Mouse (Mus musculus) intestine, postnatal 0 days (tissue): ENCODE results near the gene Cdc42ep2. TPM values are rescaled to one million over a fixed set of nuclear protein-coding genes. Genes with fewer than 3 reads are reported as not detected.

ENCODE experiments used
- ATAC-seq: fragments of 200-750 bp; cut with Nextera tagmentation; 2 replicates; pipeline ENCODE4 v1.8.0; 2017; ENCODE audit warnings: mild to moderate bottlenecking, moderate TSS enrichment, moderate library complexity
- H3K27ac ChIP-seq: fragments of 300-500 bp; sonication (generic); 2 replicates; pipeline ENCODE4 v1.5.1; 2014; ENCODE audit warnings: mild to moderate bottlenecking, low read depth, low read length, moderate library complexity
- H3K27me3 ChIP-seq: fragments of 300-500 bp; sonication (generic); replicated peaks from 2 replicates; pipeline ENCODE4 v1.6.1; 2014; ENCODE audit warnings: low read length, mixed read lengths; ENCODE audit not compliant: control insufficient read depth, insufficient read depth
- H3K36me3 ChIP-seq: fragments of 300-500 bp; sonication (generic); 2 replicates; pipeline ENCODE4 v1.6.1; 2014; ENCODE audit warnings: mild to moderate bottlenecking, moderate library complexity; ENCODE audit not compliant: control insufficient read depth, insufficient read depth
- H3K4me1 ChIP-seq: fragments of 300-500 bp; sonication (generic); replicated peaks from 2 replicates; pipeline ENCODE4 v1.6.1; 2014; ENCODE audit warnings: antibody characterized with exemption, low read length, mixed read lengths; ENCODE audit not compliant: control insufficient read depth, insufficient read depth
- H3K4me2 ChIP-seq: fragments of 300-500 bp; sonication (generic); replicated peaks from 2 replicates; pipeline ENCODE4 v1.6.1; 2014; ENCODE audit warnings: low read depth, mild to moderate bottlenecking, moderate library complexity
- H3K4me3 ChIP-seq: fragments of 300-500 bp; sonication (generic); 2 replicates; pipeline ENCODE4 v1.5.1; 2014; ENCODE audit warnings: low read depth, low read length
- H3K9ac ChIP-seq: fragments of 300-500 bp; sonication (generic); 2 replicates; pipeline ENCODE4 v1.6.1; 2014; ENCODE audit warnings: mild to moderate bottlenecking, low read depth, low read length
- H3K9me3 ChIP-seq: fragments of 300-500 bp; sonication (generic); 2 replicates; pipeline ENCODE4 v1.6.1; 2016; ENCODE audit warnings: mixed run types; ENCODE audit not compliant: control insufficient read depth
- CTCF ChIP-seq: sonication (generic); IDR thresholded peaks from 2 replicates; pipeline ENCODE4 v1.5.1; 2016; ENCODE audit warnings: low read depth, mild to moderate bottlenecking, control low read depth, antibody characterized with exemption, moderate library complexity
- WGBS: fragments of 180-500 bp; shearing (Covaris S2); extraction: QIAGEN DNeasy Blood & Tissue Kit; methylation state at CpG from one replicate; pipeline ENCODE4 v1.1.7; 2014; 5-methylcytosine and 5-hydroxymethylcytosine counted together
- polyA plus RNA-seq: library from polyadenylated mRNA; unstranded; fragments of >200 nt; fragmentation: Nextera tagmentation; extraction: Ambion mirVana; gene quantifications from 2 replicates; pipeline ENCODE4 v1.2.1, GENCODE M21; 2015

Gene Cdc42ep2
- polyA plus RNA-seq, 1 experiment from 2014 or later = 6.6 TPM

DNA sequence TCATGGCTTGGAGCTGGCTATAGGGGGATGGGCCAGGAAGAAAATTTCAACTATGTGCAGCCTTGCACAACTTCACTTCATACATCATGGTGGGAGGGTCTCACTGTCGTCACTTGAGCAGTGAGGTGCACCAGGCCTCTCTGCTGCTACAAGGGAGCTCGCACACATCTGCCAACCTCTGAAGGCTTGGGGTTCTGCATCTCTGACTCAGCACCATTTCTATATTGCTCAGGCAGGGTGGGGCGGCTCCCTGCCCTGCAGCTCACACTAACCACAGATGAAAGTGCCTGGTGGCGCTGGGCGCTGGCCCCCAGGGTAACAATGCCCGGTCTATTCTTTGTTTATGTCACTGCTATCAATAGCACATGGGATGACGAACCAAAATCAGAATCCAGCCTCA, 20.4 kb upstream of the Cdc42ep2 start:
- peak; percentile 29; the same call in 1 of the 2 replicates for ATAC-seq
- Histone ChIP-seq H3K27me3 (no peaks in the 10 kb centered on the region), H3K4me3 (no peak overlapping the region), H3K4me2 (no peak overlapping the region), H3K4me1 (peaks cover 12% of the 10 kb centered on the region), H3K36me3 (peaks cover 54% of the 10 kb centered on the region; the same call in 1 of the 2 replicates), H3K27ac (peak overlapping the region; percentile 16; the same call in 1 of the 2 replicates), H3K9me3 (no peaks in the 10 kb centered on the region), H3K9ac (no peak overlapping the region)
- no peak for TF ChIP-seq CTCF
- whole genome bisulfite sequencing = 47% methylated on average over 7 of the region's 7 CpGs

DNA sequence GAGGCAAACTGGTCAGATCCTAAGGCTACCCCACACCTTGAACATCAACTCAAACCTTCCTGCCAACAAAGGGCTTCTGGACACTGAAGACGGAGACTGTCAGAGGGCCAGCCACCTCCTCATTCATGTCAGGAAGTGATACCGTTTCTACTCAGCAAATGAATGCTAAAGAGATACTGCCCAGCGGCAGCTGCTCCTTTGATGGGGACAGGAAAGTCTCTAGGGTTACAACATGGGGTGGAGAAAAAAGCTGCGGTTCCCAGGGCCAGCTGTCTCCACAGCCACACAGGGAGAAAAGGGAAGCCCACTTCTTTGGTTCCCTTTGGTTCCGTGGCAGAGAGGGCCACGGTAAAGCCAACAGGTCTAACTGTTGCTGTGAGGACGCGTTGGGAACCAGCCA, 19.5 kb upstream of the Cdc42ep2 start:
- no peak for TF ChIP-seq CTCF
- no peaks in the 10 kb centered on the region for H3K27me3 ChIP-seq
- no peak overlapping the region for H3K4me2 ChIP-seq
- H3K4me3 ChIP-seq = no peak overlapping the region
- H3K4me1 ChIP-seq = peaks cover 12% of the 10 kb centered on the region
- 74% methylated on average over 8 of the region's 8 CpGs for WGBS
- peaks cover 48% of the 10 kb centered on the region; the same call in 1 of the 2 replicates for H3K36me3 ChIP-seq
- H3K9ac ChIP-seq = no peak overlapping the region
- no peak overlapping the region for H3K27ac ChIP-seq
- H3K9me3 ChIP-seq = no peaks in the 10 kb centered on the region
- no peak for ATAC-seq

DNA sequence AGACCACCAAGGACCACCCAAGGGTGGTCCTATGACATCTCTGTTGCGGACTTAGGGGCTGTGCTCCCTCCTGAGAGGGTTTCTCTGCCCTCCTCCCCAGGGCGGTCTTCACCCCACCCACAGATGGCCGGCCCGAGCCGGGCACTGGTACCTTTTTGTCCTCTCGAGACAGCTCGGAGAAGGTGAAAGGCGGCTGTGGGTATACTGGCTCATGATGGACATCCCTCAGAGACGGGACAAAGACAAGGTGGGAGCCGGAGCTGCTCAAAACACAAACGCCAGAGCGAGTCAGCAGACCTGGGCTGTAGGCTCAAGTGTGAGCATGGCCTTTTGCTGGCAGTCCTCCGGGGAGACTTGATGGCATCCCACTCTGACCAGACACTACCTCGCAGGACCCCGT, 18.8 kb upstream of the Cdc42ep2 start:
- Histone ChIP-seq H3K4me3 (no peak overlapping the region), H3K4me1 (peaks cover 12% of the 10 kb centered on the region), H3K27me3 (no peaks in the 10 kb centered on the region), H3K36me3 (peaks cover 43% of the 10 kb centered on the region; the same call in 1 of the 2 replicates), H3K9me3 (no peaks in the 10 kb centered on the region), H3K27ac (no peak overlapping the region), H3K4me2 (no peak overlapping the region), H3K9ac (no peak overlapping the region)
- 92% methylated on average over 15 of the region's 15 CpGs for WGBS
- ATAC-seq = no peak
- TF ChIP-seq CTCF = no peak

DNA sequence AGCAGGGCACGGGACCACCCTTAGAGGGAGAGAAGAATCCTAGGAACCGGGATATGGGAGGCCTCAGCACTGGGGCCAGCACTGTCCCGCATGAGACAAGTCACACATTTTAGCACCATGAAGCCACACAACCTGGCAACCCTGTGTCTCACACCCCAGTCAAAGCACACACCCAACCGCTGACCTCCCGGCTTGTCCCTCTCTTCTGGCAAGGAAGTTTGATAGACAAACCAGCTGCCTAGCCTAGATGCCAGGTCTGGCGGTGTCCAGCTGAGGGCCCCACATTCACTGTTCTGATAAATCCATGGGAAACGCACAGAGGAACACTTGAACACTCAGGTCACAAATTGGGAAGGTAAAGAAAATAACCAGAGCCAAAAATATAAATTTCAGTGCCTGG, 18.0 kb upstream of the Cdc42ep2 start:
- Histone ChIP-seq H3K4me2 (no peak overlapping the region), H3K27me3 (no peaks in the 10 kb centered on the region), H3K27ac (no peak overlapping the region), H3K4me3 (no peak overlapping the region), H3K36me3 (peaks cover 36% of the 10 kb centered on the region; the same call in 1 of the 2 replicates), H3K4me1 (peaks cover 12% of the 10 kb centered on the region), H3K9ac (no peak overlapping the region), H3K9me3 (no peaks in the 10 kb centered on the region)
- no peak for TF ChIP-seq CTCF
- WGBS = 89% methylated on average over 7 of the region's 7 CpGs
- ATAC-seq = no peak

DNA sequence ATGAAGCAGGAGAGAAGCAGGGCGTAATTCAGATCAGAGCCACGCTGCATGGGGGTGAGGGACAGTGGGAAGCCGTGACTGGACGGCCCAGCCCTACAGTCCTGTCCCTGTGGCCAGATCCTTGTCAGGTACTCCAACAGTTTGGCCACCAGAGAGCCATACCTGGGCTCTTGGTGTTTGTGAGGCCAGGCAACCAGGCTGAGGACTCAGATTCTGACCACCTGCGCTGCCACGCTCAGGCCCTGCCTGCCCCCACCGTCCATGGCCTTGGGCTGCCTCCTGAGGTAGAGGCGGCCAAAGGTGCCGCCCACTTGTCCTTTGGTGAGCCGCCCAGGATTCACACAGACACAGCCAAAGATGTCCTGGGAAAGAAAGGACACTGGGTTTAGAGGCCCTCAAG, 16.0 kb upstream of the Cdc42ep2 start:
- 85% methylated on average over 10 of the region's 10 CpGs for WGBS
- Histone ChIP-seq H3K4me1 (peaks cover 4% of the 10 kb centered on the region; the same call in 1 of the 2 replicates), H3K9me3 (no peaks in the 10 kb centered on the region), H3K27me3 (no peaks in the 10 kb centered on the region), H3K4me3 (no peak overlapping the region), H3K36me3 (peaks cover 31% of the 10 kb centered on the region; the same call in 1 of the 2 replicates), H3K4me2 (no peak overlapping the region), H3K9ac (no peak overlapping the region), H3K27ac (no peak overlapping the region)
- no peak for TF ChIP-seq CTCF
- ATAC-seq = no peak

DNA sequence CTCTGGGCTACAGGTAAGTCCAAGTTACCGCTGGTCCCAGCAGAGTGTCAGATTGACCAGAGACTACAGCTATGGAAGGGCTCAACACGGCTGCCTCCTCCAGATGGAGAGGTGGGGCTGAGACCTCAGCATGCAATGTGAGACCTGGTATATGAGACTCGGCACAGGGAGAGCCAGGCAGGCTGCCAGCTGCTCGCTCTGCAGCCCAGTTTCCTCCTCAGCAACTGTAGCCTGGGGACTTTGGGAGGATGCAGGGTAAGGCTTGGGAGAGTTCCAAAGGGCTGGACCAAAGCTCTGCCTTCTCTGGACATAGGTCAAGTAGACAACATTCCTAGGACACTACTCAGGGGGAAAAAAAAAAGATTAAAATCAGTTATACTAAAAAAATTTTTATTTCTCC, 15.6 kb upstream of the Cdc42ep2 start:
- no peak for ATAC-seq
- H3K4me1 ChIP-seq = peaks cover 4% of the 10 kb centered on the region
- H3K9ac ChIP-seq = no peak overlapping the region
- no peak overlapping the region for H3K27ac ChIP-seq
- no peak overlapping the region for H3K4me3 ChIP-seq
- H3K9me3 ChIP-seq = no peaks in the 10 kb centered on the region
- no peak overlapping the region for H3K4me2 ChIP-seq
- 66% methylated on average over 4 of the region's 4 CpGs for WGBS
- no peaks in the 10 kb centered on the region for H3K27me3 ChIP-seq
- H3K36me3 ChIP-seq = peaks cover 31% of the 10 kb centered on the region; the same call in 1 of the 2 replicates
- TF ChIP-seq CTCF = no peak

DNA sequence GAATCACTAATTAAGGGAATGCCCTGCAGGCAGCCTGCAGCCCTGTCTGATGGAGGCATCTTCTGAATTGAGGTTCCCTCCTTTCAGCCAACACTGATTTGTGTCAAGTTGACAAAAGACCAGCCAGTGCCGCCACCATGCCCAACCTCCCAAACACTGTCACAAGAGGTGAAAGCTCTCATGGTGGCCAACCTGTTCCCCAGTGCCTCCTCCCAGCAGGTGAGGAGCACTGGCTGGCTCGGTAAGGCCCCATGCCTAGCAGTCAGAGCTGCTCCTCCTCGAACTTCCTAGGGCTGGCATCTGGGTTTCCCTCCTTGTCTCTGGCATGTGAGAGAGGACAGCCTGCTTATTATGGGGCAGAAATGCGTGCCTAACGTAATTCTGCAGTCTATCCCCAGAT, 15.1 kb upstream of the Cdc42ep2 start:
- H3K4me1 ChIP-seq = peaks cover 6% of the 10 kb centered on the region
- peaks cover 31% of the 10 kb centered on the region; the same call in 1 of the 2 replicates for H3K36me3 ChIP-seq
- WGBS = 80% methylated on average over 5 of the region's 5 CpGs
- TF ChIP-seq CTCF = no peak
- no peak overlapping the region for H3K4me2 ChIP-seq
- H3K27me3 ChIP-seq = no peaks in the 10 kb centered on the region
- no peak for ATAC-seq
- no peak overlapping the region for H3K9ac ChIP-seq
- no peak overlapping the region for H3K4me3 ChIP-seq
- no peaks in the 10 kb centered on the region for H3K9me3 ChIP-seq
- no peak overlapping the region for H3K27ac ChIP-seq
